Mouse (Mus musculus): ENCODE results near the gene Sema3g. TPM values are rescaled to one million over a fixed set of nuclear protein-coding genes. Genes with fewer than 3 reads are reported as not detected.

Gene Sema3g
- total RNA-seq, 2 experiments from 2014 or later, result 4.5 to 4.9 TPM

Other genes starting within 250 kb of the Sema3g start
- gene Glt8d1, start 216.5 kb upstream of the Sema3g start, total RNA-seq (2021), result 10 to 100 TPM; 46.4 to 50.6 TPM
- 100 to 1,000 TPM; 169 to 190 TPM for gene Spcs1, start 216.2 kb upstream of the Sema3g start, total RNA-seq (2021)
- 10 to 100 TPM; 51.6 to 58.4 TPM for gene Pbrm1, start 198.7 kb upstream of the Sema3g start, total RNA-seq (2021)
- gene Gnl3, start 198.7 kb upstream of the Sema3g start, total RNA-seq (2021), result 10 to 100 TPM; 47.7 to 49.2 TPM
- 10 to 100 TPM; 24.6 to 27.7 TPM for gene Smim4, start 88.9 kb upstream of the Sema3g start, total RNA-seq (2021)
- 10 to 100 TPM; 12.4 to 13.6 TPM for gene Nt5dc2, start 86.8 kb upstream of the Sema3g start, total RNA-seq (2021)
- 10 to 100 TPM; 16.6 to 24.0 TPM for gene Stab1, start 49.2 kb upstream of the Sema3g start, total RNA-seq (2021)
- gene Tnnc1, start 9.5 kb upstream of the Sema3g start, total RNA-seq (2021), result 1 to 10 TPM; 3.8 to 4.4 TPM
- gene Nisch, start 914 bp upstream of the Sema3g start, total RNA-seq (2021), result 100 to 1,000 TPM; 458 to 488 TPM
- 1 to 10 TPM; 3.5 to 3.6 TPM for gene Phf7, start 33.5 kb downstream of the Sema3g start, total RNA-seq (2021)
- 100 to 1,000 TPM; 132 to 134 TPM for gene Bap1, start 33.6 kb downstream of the Sema3g start, total RNA-seq (2021)
- gene Dnah1, start 106.0 kb downstream of the Sema3g start, total RNA-seq (2021), result 1 to 10 TPM; 3.8 to 4.8 TPM
- gene Capn7, start 118.8 kb downstream of the Sema3g start, total RNA-seq (2021), result 10 to 100 TPM; 39.4 to 42.1 TPM
- 100 to 1,000 TPM; 157 to 168 TPM for gene Sh3bp5, start 218.2 kb downstream of the Sema3g start, total RNA-seq (2021)